Mouse (Mus musculus): ENCODE measurements around the gene Lrrc15.

The Lrrc15 gene

DNA sequence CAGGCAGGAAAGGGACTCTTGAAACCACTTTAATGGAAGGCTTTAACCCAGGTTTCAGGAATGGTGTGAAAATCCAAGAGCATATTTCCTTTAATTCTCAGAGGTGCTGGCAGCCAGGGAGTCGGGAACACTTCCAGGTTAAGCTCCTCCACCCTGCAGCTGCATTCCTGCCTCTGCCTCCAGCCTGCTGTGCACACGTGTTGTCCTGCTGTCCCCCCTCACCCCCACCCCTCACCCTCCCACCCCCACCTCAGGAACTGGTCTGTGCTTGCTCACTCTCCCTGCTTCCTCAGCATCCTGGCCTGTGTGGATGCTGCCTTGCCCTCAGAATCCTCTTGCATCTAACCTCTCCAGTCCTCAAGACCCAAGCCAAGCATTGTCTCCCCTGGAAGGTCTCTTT, 41.4 kb downstream of the Lrrc15 start:
- no peak for DNase-seq (ENCODE audit: extremely low read depth, low read depth)

DNA sequence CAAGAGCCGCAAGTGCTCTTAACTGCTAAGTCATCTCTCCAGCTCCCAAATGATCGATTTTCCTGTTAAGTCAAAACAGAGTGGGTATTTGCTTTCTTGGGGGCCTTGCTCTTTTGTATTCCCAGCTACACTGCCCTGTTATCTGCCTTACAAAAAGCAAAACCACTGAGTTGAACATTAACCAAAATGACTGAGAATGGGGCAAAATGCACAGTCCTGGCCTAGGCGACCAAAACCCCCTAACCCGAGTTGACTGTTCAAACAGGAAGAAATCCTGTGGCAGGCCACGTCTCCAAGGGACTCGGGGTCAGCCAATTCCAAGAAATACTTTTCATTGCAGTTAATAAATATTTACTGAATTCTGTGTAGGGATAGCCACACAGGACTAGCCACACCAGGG, 44.3 kb downstream of the Lrrc15 start:
- DNase-seq (ENCODE audit: extremely low read depth, low read depth): no peak

DNA sequence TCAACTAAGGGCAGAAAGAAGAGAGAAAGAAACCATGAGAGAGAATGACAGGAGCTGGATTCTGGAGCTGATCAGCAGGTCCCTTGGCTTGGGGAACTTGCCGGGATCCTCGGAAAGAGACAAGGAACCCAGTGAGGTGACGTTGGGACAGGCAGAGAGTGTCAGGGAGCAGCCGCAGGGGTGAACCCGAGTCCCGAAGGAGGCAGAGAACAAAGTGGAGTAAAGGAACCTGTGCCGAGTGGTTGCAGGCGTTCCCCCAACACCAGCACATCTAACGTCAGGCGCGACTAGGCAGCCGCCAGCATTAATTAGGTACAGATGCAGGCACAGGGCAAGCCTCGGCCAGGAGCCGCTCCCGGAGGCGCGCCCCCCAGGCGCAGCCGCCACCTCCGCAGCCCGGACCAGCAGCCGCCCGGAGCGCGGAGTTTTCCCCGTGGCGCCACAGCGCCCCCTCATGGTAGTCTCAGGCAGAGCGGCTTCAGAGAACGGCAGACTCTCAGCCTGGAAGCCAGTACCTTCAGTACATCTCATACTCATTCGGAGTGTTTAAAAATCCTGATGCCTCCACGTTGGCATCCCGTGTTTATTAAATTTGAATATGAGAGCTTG, 46.9 kb downstream of the Lrrc15 start:
- DNase-seq (ENCODE audit: extremely low read depth, low read depth): peak; percentile 31

DNA sequence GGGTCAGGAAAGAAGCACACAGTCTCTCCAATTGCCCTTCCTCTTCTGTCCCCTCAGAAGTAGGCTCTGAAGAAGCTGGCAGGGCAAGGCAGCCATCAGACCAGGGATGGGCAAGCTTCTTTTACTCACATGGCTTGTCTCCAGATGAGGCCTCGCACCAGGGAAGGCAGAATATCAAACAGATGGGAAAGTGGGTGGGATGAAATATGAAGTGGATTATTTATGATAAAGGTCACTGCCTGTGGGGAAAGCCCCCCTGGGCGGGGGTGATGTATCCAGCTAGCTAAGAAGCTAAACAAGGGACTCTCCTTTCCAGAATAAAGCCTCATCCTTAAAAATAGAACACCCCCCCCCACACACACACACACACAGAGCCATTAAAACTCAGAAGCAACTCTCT, 47.5 kb downstream of the Lrrc15 start:
- DNase-seq (ENCODE audit: extremely low read depth, low read depth): no peak

DNA sequence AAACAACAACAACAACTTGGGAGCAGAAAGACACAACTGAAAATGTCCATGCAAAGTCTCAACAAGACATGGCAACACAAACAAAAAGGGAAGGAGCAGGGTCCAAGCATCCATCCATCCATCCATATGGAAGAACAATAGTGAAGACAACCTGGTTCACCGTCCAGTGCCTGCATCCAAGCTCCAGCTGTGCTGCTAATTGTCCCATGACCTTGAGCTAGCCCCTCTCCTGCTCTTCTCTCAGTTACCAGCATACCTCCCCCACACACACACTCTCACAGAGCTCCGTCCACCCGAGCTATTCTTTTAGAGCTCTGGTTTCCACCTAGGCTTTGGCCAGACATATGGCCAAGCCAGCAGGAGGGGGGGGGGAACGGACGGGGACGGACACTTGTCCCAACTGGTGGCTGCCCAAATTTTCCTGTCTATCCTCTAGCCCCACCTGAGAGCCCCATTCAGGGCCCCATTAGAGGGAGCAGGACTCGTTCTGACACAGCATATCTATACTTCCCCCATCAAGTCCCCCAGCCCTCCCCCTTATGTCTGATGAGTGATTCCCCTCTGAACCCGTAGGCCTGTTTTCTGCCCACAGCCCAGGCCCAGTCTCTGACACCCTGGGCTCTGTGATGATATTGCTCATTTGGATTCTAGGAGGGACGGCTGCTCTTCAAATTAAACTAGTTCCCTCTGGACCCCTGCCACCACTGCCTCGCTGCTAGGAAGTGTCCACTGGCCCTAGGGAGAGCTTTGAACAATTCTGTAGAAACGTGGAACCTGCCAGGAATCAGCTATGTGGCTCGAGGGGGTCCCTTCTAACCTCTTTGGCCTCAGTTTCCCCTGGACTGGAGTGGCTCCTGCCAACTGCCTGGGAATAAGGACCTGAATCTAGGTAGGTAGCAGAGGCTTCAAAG, 48.2 kb downstream of the Lrrc15 start:
- DNase-seq (ENCODE audit: extremely low read depth, low read depth): no peak

DNA sequence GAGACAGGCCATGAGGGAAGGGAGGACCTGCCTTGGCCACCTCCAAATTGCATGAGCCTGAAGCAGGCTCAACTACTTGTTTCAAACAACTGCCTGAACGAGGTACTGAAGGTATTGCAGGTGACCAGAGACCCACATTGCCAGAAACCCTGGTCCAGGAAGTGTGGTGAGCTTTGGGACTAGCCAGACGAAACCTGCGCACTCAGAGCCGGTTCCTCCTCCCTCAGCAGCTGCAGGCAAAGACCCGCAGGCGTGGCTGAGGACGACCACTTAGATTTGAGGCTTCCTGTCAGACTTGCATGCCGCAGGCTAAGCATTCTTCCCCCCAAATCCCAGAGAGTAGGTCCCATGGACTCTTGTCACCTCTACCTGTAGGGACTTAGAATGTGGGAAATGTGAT, 49.0 kb downstream of the Lrrc15 start:
- DNase-seq (ENCODE audit: extremely low read depth, low read depth): no peak

DNA sequence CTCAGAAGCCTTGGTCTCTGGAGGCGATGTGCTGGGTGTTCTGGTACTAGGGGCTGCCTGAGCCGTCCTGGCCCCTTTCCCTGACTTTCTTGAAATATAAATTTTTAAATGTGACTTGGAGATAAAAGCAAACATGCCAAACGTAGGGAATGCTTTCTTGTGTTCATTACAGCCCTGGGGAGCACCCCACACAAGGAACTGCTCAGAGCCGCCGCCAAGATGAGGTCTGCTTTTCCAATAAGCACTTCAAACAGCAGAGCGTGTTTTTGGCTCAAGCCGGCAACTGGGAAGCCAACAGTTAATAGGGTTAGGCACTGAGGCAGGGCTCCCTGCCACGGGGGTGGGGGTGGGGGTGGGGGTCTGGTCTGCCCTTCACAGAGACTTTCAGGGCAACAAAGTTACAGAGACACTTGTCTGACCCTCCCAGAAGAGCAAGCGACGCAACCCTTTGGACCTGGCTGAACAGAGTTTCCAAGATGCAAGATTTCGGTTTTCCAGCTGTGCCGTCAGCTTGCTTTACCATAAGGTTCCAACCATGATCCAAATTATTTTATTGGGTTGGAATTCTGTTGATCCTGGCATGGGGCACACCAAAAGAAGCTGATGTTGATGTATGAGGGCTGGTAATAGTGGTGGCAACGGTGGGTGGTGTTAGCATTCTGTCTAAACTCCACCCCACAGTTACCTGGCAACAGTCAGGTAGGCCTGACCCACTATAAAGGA, 51.0 kb downstream of the Lrrc15 start:
- no peak for DNase-seq (ENCODE audit: extremely low read depth, low read depth)

DNA sequence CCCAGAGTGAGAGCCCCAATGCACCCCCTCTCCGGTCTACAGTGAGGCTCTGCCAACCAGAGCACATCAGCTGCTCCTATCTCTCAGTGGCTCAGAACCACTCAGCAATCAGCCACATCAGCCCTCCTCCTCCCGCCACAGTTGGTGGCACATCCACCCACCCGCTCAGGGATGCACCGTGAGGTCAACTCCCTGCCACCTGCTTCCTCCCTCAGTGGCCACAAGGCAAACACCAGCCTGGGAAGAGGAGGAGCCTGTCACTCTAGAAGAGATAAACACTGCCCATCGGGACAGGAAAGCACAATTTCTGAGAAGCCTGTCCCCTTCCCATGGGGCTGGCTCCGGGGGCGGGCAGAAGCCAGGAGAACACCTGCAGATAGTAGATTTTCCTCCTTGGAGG, 55.7 kb downstream of the Lrrc15 start:
- no peak for DNase-seq (ENCODE audit: extremely low read depth, low read depth)

DNA sequence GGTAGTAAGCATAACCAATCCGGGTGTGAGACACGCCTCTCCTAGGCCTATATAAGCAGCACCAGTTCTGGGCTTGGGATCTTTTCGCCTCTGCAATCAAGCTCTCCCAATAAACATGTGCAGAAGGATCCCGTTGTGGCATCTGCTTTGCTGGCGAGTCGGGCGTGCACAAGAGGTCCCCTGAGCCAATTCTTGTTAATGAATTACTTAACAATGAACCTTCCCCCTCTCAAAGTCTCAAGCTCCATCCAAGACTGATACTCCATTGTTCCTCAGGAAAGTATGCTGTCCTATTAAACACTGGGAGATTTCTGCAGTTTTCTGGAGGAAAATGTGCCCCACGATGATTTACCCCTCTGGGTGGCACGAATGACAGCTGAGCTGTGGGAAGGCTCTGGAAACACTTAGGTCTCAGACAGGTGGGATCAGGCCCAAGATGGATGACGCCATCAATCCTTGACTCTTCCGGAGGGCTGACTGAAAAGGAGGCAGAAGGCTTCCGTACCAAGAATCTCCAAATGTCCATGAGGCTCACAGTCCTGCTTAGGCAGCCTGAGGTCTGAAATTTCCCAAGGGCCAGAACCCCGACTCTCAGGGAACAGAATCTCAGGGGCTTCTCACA, 61.8 kb downstream of the Lrrc15 start:
- no peak for DNase-seq (ENCODE audit: extremely low read depth, low read depth)

All from MEL-GATA-1-ER (cell line).